Mouse (Mus musculus) urinary bladder, postnatal 10 days (tissue): ENCODE data around the gene Mif.

ENCODE experiments used
- DNase-seq: peaks from one replicate; pipeline ENCODE4 v3.0.0; 2022; ENCODE audit warnings: low spot score

The Mif gene

GRCm38 (mm10) chr10:75835761-75836531 is 24.1 kb downstream of the Mif start:
- no peak for DNase-seq

DNA sequence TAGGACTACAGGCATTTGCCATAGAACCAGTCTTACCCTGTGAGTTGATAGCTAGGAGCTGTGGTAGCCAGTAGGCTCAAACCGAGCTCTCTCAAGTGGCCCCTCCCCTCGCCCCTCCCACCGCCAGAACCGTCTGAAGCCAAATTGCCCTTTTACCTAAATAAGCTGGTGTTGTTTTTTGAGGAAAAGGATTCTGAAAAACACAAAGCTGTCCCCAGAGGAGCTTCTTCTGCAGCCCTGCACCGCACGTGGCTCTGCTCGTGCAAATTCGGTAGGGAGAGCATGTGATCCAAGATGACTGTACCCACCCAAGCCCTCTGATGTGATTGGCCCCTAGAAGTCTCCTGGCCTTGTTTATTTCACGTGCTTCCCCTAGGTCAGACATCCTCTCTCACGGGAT is 24.7 kb downstream of the Mif start:
- DNase-seq = no peak

DNA sequence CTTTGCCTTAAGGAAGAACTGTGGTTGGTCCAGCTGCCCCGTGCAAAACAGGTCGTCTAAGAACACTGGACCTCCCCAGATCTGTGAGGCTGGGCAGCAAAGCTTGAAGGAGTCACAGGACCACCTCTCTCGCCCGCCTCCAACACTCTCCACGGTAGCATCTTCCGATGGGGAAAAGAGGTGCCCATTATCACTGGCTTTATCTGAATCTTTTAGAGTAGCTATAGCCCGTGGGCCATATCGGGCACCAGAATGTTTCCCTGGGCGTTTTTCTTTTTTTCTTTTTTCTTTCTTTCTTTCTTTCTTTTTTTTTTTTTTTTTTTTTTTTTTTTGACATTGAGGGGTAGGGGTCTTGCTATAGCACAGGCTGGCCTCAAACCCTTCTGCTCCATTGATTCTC is 25.3 kb downstream of the Mif start:
- no peak for DNase-seq

GRCm38 (mm10) chr10:75834250-75834649 is 25.8 kb downstream of the Mif start:
- no peak for DNase-seq

DNA sequence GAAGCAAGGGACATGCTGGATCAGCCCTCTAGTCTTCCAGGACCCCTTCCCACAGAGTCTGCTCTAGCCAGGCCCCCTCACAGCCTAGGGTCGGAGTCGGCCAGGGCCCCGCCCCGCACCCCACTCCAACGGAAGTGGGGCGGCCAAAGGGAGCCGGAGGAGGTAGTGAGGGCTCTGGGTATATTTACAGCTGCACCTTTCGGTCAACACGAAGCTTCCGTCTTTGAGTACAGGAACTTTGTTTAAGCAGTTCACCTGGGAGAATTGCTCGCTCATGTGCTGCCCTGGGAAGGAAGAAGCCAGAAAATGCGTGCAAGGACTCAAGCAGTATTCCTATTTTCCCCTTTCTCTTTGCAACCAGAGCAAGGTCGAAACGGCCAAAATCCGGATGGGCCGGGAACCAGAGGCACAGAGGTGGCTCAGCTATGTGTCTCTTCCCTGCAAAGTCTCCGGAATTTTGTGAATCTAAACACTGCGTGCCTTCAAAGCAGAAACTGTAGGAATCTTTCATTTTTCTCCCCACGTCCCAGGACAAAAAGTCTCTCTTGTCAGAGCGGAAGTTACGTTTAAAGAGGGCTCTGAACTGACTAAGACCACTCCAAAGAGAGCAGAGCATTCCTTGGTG is 26.5 kb downstream of the Mif start:
- DNase-seq = no peak

- no peak for DNase-seq
Measured at GRCm38 (mm10) chr10:75832272-75832895, 27.7 kb downstream of the Mif start.

GRCm38 (mm10) chr10:75830275-75830670 is 29.8 kb downstream of the Mif start:
- no peak for DNase-seq

DNA sequence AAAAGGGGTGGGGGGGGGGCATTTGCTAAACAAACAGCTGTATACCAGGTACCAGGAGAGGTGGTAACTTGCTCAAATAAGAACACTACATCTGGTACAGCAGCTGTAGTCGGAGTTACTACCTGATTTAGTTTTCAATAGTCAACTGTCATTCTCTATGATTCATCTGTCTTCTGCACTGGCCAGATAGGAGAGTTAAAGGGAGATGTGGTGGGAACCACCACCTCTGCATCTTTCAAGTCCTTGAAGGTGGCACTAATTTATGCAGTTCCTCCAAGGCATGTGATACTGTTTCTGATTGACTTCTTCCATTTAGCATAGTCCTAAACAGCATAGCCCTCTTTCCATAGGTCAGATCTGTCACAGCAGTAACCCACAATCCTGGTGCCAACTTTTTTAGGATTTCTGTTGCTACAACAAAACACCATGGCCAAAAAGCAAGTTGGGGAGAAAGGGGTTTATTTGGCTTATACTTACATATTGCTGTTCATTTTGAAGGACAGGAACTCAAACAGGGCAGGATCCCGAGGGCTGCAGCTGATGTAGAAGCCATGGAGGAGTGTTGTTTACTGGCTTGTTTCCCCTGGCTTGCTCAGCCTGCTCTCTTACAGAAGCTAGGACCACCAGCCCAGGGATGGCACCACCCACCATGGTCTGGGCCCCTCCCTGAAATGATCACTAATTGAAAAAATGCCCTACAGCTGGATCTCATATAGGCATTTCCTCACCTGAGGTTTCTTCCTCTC is 30.3 kb downstream of the Mif start:
- no peak for DNase-seq

DNA sequence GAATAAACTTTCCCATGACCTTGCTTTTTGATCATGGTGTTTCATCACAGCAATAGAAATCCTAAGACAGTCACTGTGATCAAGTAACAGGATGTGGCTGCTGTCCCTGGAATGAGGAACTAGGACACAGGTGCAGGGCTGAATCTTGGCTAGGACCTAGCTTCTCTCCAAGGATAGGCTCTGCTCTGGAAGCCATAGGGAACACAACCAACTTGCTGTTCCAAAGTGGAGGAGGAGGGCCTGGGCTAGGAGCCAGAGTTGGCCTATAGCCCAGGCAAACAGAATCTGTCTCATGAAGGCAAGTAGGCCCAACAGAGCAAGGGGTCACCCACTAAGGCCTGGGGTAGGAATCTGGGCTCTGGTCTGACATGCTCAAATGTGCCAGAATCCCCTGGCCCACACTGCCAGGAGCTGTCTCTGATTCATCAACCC is 31.5 kb downstream of the Mif start:
- DNase-seq = no peak

GRCm38 (mm10) chr10:75827668-75828360 is 32.2 kb downstream of the Mif start:
- DNase-seq = no peak

DNA sequence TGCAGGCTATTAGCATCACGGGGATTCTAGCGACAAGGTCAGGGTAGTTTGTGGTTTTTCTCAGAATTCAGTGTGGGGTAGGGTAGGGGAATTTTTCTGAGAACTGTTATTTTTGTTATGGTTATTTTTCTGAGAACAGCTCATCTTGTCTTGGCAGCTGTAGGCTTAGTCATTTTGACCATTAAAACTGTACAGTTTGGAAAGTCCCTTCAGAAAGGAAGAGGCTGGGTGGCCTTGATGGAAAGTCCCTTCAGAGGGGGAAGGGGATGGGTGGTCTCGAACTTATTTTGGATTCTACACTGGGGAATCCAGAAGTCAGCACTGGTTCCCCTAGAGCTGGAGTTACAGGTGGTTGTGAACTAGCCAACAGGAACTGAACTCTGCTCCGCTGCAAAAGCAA is 35.5 kb downstream of the Mif start:
- DNase-seq = no peak

DNA sequence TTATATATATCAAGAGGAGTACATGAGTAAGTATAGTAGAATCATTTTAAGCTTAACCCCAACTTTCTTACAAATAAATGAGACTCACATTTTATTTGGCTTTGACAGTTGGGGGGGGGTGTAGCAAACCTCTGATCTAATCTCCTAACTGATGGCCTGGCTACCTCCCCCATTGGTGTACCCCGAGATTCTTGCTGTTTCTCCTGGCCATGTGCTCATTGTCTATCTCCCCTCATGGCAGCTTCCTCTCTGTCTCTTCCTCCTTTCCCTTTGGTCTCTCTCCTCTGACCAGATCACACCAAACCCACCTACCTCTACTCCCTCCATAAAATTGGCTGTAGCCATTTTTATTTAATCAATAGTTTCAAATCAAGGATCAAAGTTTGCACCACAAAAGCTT is 36.3 kb downstream of the Mif start:
- DNase-seq = no peak

- DNase-seq = no peak
Measured at GRCm38 (mm10) chr10:75822443-75822842, 37.6 kb downstream of the Mif start, which contains the start of gene Gstt4. TSS of gene Gstt4 (minus strand) at chr10:75822543.

DNA sequence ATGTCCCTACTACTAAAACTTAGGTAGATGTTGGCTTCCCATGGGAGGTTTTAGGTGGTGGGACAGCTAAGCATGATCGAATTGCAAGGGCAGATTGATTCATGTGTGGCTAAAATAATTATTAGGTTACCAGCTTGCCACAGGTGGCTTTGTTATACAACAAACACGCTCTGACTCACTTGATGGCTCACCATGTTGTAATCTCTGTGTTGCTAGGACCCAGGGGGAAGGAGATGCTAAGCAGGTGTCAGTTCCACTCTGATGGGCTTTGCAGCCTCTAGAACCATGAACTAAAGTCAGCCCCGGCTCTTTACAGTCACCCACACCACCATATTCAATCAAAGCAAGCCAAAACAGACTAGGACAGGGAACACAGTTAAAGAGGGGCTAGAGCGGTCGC is 40.2 kb downstream of the Mif start:
- no peak for DNase-seq

- no peak for DNase-seq
Measured at GRCm38 (mm10) chr10:75818641-75819040, 41.4 kb downstream of the Mif start.
